In genomic region chr1:165247085-165247484, GRCm38 (mm10) we compare ENCODE assay signal across 11 mouse cellular contexts. TPM values are rescaled to one million over a fixed set of nuclear protein-coding genes. Genes with fewer than 3 reads are reported as not detected.
DNase-seq lines count a peak whose midpoint lies in the region; ATAC-seq and TF ChIP-seq lines count a peak whose summit lies in the region.
"Had no signal": no experiment of that assay in that cellular context is flagged by ENCODE, and none has a peak within 500 bp of the region (broad histone marks: within the 10 kb centered on the region; RNA-seq: fewer than 3 reads in every experiment).

No protein-coding gene starts in this region.

- H3K4me3 ChIP-seq in gastrocnemius, adult 2 months, result no peak overlapping the region
- H3K4me3 ChIP-seq in neural tube, embryonic 13.5 days, result no peak overlapping the region
- H3K4me3 ChIP-seq in stomach, embryonic 16.5 days (replicated peaks; ENCODE audit: low read length), result no peak overlapping the region
- H3K4me3 ChIP-seq: liver, embryonic 12.5 days had no signal

- H3K9me3 ChIP-seq in neural tube, embryonic 13.5 days, result no peaks in the 10 kb centered on the region
- no peaks in the 10 kb centered on the region for H3K9me3 ChIP-seq in stomach, embryonic 16.5 days (replicated peaks; ENCODE audit: control insufficient read depth, low read length)
- H3K9me3 ChIP-seq: liver, embryonic 12.5 days had no signal

- no peaks in the 10 kb centered on the region for H3K36me3 ChIP-seq in neural tube, embryonic 13.5 days
- no peaks in the 10 kb centered on the region for H3K36me3 ChIP-seq in stomach, embryonic 16.5 days (ENCODE audit: control insufficient read depth, insufficient read depth, low read length)
- H3K36me3 ChIP-seq: liver, embryonic 12.5 days had no signal

- H3K4me2 ChIP-seq in neural tube, embryonic 13.5 days, result no peak overlapping the region
- H3K4me2 ChIP-seq in stomach, embryonic 16.5 days (ENCODE audit: low read depth, low read length), result no peak overlapping the region
- H3K4me2 ChIP-seq: liver, embryonic 12.5 days had no signal

- WGBS in neural tube, embryonic 13.5 days, result 64% methylated on average over 5 of the region's 5 CpGs
- 39% methylated on average over 5 of the region's 5 CpGs for WGBS in stomach, embryonic 16.5 days

- no peaks in the 10 kb centered on the region for H3K4me1 ChIP-seq in neural tube, embryonic 13.5 days (replicated peaks)
- no peaks in the 10 kb centered on the region for H3K4me1 ChIP-seq in stomach, embryonic 16.5 days (ENCODE audit: control insufficient read depth, insufficient read depth, low read length)
- H3K4me1 ChIP-seq: liver, embryonic 12.5 days had no signal

- peak; percentile 69 for ATAC-seq in neural tube, embryonic 13.5 days (ENCODE audit: low read depth)
- ATAC-seq in stomach, embryonic 16.5 days (ENCODE audit: insufficient read depth, low FRiP score), result 0 out of 2 replicates have a peak, but pooled peaks have one; percentile 35
- ATAC-seq: liver, embryonic 12.5 days had no signal

- no peak for TF ChIP-seq CTCF in gastrocnemius, adult 2 months (IDR thresholded peaks at IDR 0.05)

- H3K27me3 ChIP-seq in neural tube, embryonic 13.5 days, result no peaks in the 10 kb centered on the region
- no peaks in the 10 kb centered on the region for H3K27me3 ChIP-seq in stomach, embryonic 16.5 days (ENCODE audit: control insufficient read depth, insufficient read depth, low read length)

- intact Hi-C loops in gastrocnemius, adult 2 months (cut with DNase I), result no loop called here

- peak overlapping the region; percentile 71 for H3K27ac ChIP-seq in gastrocnemius, adult 2 months
- H3K27ac ChIP-seq in neural tube, embryonic 13.5 days (replicated peaks), result no peak overlapping the region
- H3K27ac ChIP-seq in stomach, embryonic 16.5 days (ENCODE audit: low read length), result no peak overlapping the region; the same call in 1 of the 2 replicates
- H3K27ac ChIP-seq: liver, embryonic 12.5 days had no signal

- peak; percentile 57 for DNase-seq in gastrocnemius, adult 2 months
- no peak for DNase-seq in gastrocnemius, postnatal 10 days
- no peak for DNase-seq in neural tube, embryonic 10.5 days (ENCODE audit: extremely low spot score, low spot score)
- peak; percentile 52 to 54 for DNase-seq in adrenal gland, postnatal 36 days
- no peak for DNase-seq in left cerebral cortex, adult 11 months (ENCODE audit: low spot score)
- DNase-seq in cerebellum, adult 11-12 months, result no peak
- DNase-seq: kidney, adult 2 months had no signal

- no peak overlapping the region for H3K9ac ChIP-seq in neural tube, embryonic 13.5 days
- H3K9ac ChIP-seq in stomach, embryonic 16.5 days (ENCODE audit: low read length), result no peak overlapping the region
- H3K9ac ChIP-seq: liver, embryonic 12.5 days had no signal

RNA-seq across cellular contexts. Expression of gene Tiprl, which starts 10.3 kb away (rescaled TPM):
- 10 to 100 TPM; 19.7 to 20.9 TPM for total RNA-seq in gastrocnemius, adult 2 months (2021)
- 10 to 100 TPM; 26.4 to 30.0 TPM for total RNA-seq in gastrocnemius, postnatal 10 days (2021)
- 122 and 141 TPM in 2 replicates for polyA plus RNA-seq in neural tube, embryonic 13.5 days (2015; fragmentation: Nextera tagmentation; extraction: Ambion mirVana)
- total RNA-seq in adrenal gland, postnatal 36 days (2021), result 10 to 100 TPM; 47.9 to 55.5 TPM
- polyA plus RNA-seq in stomach, embryonic 16.5 days (2015; fragmentation: Nextera tagmentation; extraction: Ambion mirVana), result 87.0 and 87.3 TPM in 2 replicates

RNA-seq across cellular contexts. Expression of gene Gpr161, which starts 48.5 kb away (rescaled TPM):
- total RNA-seq in gastrocnemius, adult 2 months (2021), result 1 to 10 TPM; 1.0 to 1.3 TPM
- total RNA-seq in gastrocnemius, postnatal 10 days (2021), result 1 to 10 TPM; 3.9 to 4.2 TPM
- polyA plus RNA-seq in neural tube, embryonic 13.5 days (2015; fragmentation: Nextera tagmentation; extraction: Ambion mirVana), result 2.9 TPM in 2 replicates
- 1 to 10 TPM in 1 of 2 experiments, under 1 TPM in 1; 0.76 to 1.1 TPM for total RNA-seq in adrenal gland, postnatal 36 days (2021)
- polyA plus RNA-seq in stomach, embryonic 16.5 days (2015; fragmentation: Nextera tagmentation; extraction: Ambion mirVana), result 1.1 and 1.2 TPM in 2 replicates
- total RNA-seq: monocyte, adult 5-6 weeks had no signal

RNA-seq across cellular contexts. Expression of gene Sft2d2, which starts 52.8 kb away (rescaled TPM):
- total RNA-seq in gastrocnemius, adult 2 months (2021), result 1 to 10 TPM; 8.9 to 9.7 TPM
- total RNA-seq in gastrocnemius, postnatal 10 days (2021), result 10 to 100 TPM; 12.1 to 12.8 TPM
- polyA plus RNA-seq in neural tube, embryonic 13.5 days (2015; fragmentation: Nextera tagmentation; extraction: Ambion mirVana), result 5.7 and 6.3 TPM in 2 replicates
- total RNA-seq in adrenal gland, postnatal 36 days (2021), result 10 to 100 TPM; 23.9 to 38.2 TPM
- polyA plus RNA-seq in stomach, embryonic 16.5 days (2015; fragmentation: Nextera tagmentation; extraction: Ambion mirVana), result 31.4 and 34.0 TPM in 2 replicates

Comparison
In these comparisons a context has a peak if more than half of its experiments do, and no peak if none do; other contexts are left out.
1. DNase-seq: peak in gastrocnemius, adult 2 months (single experiment) and adrenal gland, postnatal 36 days (2 of 2); none in gastrocnemius, postnatal 10 days (single experiment), neural tube, embryonic 10.5 days (single experiment), left cerebral cortex, adult 11 months (single experiment) and cerebellum, adult 11-12 months (single experiment).